Mouse (Mus musculus) lung, adult 2 months (tissue): ENCODE measurements around the gene Rmnd5b. TPM values are rescaled to one million over a fixed set of nuclear protein-coding genes. Genes with fewer than 3 reads are reported as not detected.
"Not testable (repeated sequence)": the region's sequence is repeated elsewhere in the genome, so short reads cannot be mapped to it uniquely, and the experiment has no call there.

Experiments used
- DNase-seq: peaks from one replicate; pipeline ENCODE4 v3.0.0; 2022
- H3K4me1 ChIP-seq: fragments of 200-500 bp; 2 replicates; pipeline ENCODE4 v1.6.1; 2011; ENCODE audit warnings: low read length; ENCODE audit not compliant: control insufficient read depth, insufficient read depth
- H3K4me3 ChIP-seq: fragments of 200-500 bp; replicated peaks from 2 replicates; pipeline ENCODE3; 2011; ENCODE audit warnings: low read depth, mild to moderate bottlenecking, control low read depth, low read length; ENCODE audit errors: extremely low read depth
- CTCF ChIP-seq: fragments of 200-500 bp; IDR thresholded peaks from 2 replicates; pipeline ENCODE4 v1.5.1; 2011; ENCODE audit warnings: mild to moderate bottlenecking, low read length, control low read depth; ENCODE audit not compliant: insufficient read depth
- POLR2A ChIP-seq: fragments of 200-500 bp; IDR thresholded peaks from 2 replicates; pipeline ENCODE4 v1.6.1; 2011; ENCODE audit warnings: low read depth, mild to moderate bottlenecking, control low read depth, low read length, borderline replicate concordance; ENCODE audit errors: extremely low read depth
- WGBS: fragments of 180-500 bp; shearing (Covaris S2); methylation state at CpG from one replicate; pipeline ENCODE4 v1.1.7; 2018; 5-methylcytosine and 5-hydroxymethylcytosine counted together
- polyA plus RNA-seq: library from polyadenylated mRNA; depleted of rRNA; stranded (reverse); fragments of >200 nt; gene quantifications from 2 replicates; pipeline ENCODE4 v1.2.3, GENCODE M21; 2012

Gene Rmnd5b
- polyA plus RNA-seq, 1 experiment: 65.8 TPM

DNA sequence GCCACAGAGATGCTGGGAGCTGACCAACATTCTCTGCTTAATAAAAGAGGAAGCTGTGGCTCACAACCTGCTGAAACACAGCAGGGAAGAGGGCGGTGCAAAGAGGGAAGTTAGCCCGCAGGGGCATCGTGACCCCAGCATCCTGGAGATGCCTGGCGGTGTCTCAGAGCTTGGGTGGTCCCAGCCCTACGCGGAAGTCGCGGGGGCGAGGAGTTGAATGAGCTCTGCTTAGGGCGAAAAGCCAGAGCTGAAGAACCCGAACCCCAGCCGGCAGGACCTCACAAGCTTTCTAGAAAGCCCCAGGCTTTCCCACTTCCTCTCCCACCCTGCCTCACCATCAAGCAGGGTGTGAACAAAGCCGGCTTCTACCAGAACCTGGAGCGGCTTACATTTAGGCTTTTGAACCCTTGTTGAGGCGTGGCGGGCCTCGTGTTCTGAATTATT lies 2.3 kb upstream of the Rmnd5b start:
- peak; percentile 35 for DNase-seq
- Histone ChIP-seq H3K4me3 (peak overlapping the region; percentile 4), H3K4me1 (peaks cover 11% of the 10 kb centered on the region)
- TF ChIP-seq CTCF (no peak), POLR2A (no peak)
- 6% methylated on average over 17 of the region's 17 CpGs for WGBS

DNA sequence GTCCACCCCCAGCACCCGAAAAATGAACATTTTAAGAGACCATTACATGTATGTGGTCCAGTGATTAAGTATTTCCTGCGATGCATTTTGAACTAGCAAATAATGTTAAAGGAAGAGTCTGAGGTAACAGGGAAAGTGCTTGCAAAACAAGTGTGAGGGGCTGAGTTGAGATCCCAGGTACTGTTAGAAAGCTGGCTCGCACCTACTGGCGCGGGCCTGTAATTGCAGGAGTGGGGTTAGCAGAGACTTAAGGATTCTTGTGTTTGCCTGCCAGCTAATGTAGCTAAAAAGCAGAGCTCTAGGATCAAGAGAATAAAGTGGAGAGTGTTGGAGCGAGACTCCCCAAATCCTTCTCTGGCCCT lies 608 bp upstream of the Rmnd5b start:
- peak overlapping the region; percentile 75 for H3K4me3 ChIP-seq
- DNase-seq: peak; percentile 40
- TF ChIP-seq CTCF (peak; percentile 66), POLR2A (0 out of 2 replicates have a peak, but pooled peaks have one; percentile 24)
- H3K4me1 ChIP-seq: peaks cover 17% of the 10 kb centered on the region
- WGBS: 5% methylated on average over 6 of the region's 6 CpGs

DNA sequence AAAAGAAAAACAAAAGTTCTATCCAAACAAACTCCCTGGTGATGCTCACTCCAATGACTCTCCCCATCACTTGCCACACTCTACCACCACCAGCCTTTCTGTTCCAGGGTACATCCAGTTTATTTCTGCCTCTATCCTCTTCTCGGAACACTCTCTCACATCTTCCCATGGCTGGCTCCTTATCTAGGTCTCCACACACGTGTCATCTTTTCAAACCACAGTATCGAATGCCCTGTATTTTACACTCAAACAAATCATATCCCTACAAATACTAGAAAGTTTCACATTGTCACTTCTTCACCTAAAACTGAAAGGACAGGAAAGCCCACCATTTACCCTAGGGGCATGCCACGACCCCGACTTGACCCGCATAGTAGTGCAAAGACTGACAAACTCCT lies 570 bp downstream of the Rmnd5b start:
- under 1% methylated on average over 6 of the region's 6 CpGs for WGBS
- Histone ChIP-seq H3K4me1 (peaks cover 13% of the 10 kb centered on the region), H3K4me3 (peak overlapping the region; percentile 75)
- no peak for DNase-seq
- TF ChIP-seq CTCF (no peak), POLR2A (no peak)

DNA sequence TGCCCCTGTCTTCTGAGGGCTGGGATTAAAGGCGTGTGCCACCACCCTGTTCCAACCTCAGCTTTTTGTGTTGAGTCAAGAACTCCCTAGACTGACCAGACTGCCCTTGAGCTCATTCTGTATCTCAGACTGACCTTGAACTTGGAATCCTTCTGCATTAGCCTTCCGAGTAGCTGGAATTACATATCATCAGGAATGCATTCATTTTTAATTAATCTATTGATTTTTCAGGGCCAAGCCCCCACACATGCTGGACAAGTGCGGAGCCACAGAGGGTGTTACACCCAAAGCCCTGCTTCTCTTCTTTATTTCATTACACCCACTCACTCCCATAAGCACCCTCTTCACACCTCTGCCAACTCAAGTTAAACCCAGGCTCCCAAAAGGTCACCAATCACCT lies 2.0 kb downstream of the Rmnd5b start:
- Histone ChIP-seq H3K4me3 (no peak overlapping the region), H3K4me1 (peaks cover 13% of the 10 kb centered on the region)
- TF ChIP-seq CTCF (no peak), POLR2A (no peak)
- no peak for DNase-seq
- WGBS: 94% methylated on average over 3 of the region's 3 CpGs

DNA sequence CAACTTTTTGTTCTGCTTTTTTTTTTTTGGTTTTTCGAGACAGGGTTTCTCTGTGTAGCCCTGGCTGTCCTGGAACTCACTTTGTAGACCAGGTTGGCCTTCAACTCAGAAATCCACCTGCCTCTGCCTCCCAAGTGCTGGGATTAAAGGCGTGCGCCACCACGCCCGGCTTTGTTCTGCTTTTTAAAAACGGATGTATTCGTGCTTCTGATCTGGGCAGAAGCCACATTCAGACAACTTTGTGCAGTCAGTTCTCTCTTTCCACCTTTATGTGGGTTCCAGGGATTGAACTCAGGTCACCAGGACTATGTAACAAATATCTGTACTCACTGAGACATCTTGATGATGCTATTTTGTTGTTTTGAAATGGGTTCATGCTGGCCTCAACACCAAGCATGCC lies 2.5 kb downstream of the Rmnd5b start:
- H3K4me3 ChIP-seq, DNase-seq: not testable (repeated sequence)
- WGBS: 80% methylated on average over 7 of the region's 7 CpGs
- H3K4me1 ChIP-seq: peaks cover 13% of the 10 kb centered on the region

DNA sequence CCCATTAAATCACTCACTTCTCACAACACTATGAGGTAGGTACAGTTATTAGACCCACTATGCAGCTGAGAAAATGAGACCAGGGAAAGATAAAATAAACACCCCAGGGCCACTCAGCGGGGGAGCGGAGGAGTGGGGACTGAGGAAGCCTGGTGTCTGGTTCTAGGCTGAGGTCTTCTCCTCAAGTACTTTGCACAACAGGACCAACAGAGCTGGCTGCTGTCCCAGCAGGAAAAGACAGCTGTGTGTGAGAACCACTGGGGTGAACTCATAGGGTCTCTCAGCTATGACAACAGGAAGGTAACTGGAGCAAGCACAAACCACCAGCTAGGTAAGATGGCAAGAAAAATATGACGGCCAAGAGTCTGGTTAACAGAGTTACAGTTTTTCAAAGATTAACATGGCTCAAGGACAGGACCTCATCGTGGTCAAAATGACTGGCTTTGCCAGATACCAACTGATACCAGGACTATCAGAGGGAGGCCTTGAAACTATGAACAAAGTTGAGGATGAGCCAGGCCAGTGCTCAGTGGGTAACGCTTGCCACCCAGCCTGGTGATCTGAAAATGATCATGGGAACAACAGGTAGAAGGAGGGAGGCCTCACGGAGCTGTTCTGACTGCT lies 3.5 kb downstream of the Rmnd5b start:
- no peak overlapping the region for H3K4me3 ChIP-seq
- WGBS: 63% methylated on average over 6 of the region's 6 CpGs
- TF ChIP-seq POLR2A (no peak), CTCF (no peak)
- H3K4me1 ChIP-seq: peaks cover 13% of the 10 kb centered on the region
- no peak for DNase-seq

DNA sequence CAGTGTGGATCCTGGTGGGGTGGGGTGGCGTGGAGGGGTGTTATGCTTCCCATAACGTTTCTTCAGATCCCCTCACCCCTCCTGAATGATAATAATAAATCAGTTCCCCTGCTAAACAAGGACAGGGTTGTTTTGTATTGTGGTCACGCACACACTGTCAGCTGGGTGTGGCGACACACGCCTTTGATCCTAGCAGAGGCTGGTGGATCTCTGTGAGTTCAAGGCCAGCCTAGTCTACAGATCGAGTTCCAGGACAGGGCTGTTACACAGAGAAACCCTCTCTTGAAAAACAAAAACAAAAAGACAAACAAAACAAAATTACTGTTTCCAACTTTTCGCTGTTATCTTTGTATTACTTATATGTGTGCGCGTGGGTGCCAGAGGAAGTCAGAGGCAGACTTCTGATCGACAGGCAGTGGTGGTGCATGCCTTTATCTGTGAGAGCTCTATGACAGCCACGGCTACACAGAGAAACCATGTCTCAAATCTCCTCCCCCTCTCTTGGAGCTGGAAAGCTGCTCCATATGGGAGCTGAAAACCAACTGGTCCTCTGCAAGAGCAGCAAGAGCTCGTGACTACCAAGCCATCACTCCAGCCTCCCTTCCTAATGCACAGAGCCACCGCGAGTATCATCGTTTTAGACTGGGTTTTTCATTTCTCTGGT lies 5.9 kb downstream of the Rmnd5b start:
- DNase-seq: no peak
- Histone ChIP-seq H3K4me3 (no peak overlapping the region), H3K4me1 (peaks cover 10% of the 10 kb centered on the region)
- 73% methylated on average over 15 of the region's 15 CpGs for WGBS
- TF ChIP-seq POLR2A: no peak
- TF ChIP-seq CTCF: no peak

DNA sequence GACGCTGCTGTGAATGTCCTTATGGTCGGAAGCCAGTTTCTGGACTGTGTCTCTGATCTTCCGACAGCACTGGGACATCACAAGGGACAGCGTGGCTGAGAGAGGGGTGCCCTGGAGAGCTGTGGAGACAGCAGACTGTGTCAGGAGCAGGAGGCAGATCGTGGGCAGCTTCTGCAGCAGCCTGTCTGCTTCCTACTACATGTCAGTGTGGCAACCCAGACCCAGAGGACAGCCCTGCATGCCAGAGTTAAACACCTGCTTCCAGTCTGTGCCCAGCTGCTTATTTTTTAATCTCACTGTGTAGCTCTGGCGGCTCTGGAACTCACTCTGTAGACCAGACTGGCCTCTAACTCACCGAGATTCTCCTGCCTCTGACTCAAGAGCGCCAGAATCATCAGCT lies 7.8 kb downstream of the Rmnd5b start:
- DNase-seq: no peak
- TF ChIP-seq CTCF (no peak), POLR2A (no peak)
- Histone ChIP-seq H3K4me3 (no peak overlapping the region), H3K4me1 (peaks cover 10% of the 10 kb centered on the region)
- 91% methylated on average over 8 of the region's 8 CpGs for WGBS

DNA sequence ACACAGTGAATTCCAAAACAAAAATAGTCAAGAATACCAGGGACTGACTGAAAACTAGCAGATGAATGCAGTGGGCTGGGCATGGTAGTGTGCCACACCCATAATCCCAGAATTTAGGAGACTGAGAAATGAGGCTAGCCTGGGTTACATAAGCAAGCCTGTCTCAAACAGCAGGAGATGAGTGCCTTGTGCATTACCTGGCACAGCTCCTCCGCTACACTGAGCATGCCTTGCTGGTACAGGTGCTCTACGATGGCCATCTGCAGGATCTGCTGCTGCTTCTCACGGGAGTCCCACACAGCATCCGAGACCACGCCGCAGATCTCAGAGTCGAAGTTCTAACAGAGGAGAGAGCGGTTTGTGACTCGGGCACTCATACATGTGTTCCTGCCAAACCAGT lies 8.3 kb downstream of the Rmnd5b start:
- peaks cover 7% of the 10 kb centered on the region for H3K4me1 ChIP-seq
- TF ChIP-seq POLR2A (no peak), CTCF (no peak)
- WGBS: 93% methylated on average over 9 of the region's 9 CpGs
- no peak for DNase-seq
- H3K4me3 ChIP-seq: no peak overlapping the region

DNA sequence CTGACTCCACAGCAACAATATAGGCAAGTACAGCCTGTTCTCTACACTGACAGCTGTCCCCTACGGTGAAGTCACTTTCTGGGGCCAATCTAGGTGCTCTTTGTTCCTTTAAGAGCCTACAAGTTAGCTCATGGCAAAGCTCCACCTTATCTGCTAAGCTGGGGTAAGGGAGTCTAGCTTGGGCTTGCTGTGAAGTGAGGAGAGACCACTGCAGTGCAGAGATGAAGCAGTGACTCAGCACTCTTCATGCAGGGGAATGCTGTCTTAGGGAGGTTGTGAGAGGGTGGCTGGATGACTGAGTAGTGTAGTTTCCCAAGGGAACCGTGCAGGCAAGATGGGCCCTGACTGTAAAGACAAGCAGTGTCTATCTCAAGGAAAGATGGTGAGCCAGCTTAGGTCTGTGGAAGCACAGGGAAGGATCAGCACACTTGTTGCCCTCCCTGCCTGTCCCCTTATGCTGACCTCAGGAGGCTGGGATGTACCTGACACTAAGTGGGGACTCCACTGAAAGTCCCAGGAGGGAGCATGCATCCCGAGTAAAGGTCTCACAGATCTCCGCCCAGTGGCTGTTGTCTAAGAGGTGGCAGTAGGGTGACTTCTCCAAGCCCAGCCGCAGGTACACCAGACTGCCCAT lies 10.4 kb downstream of the Rmnd5b start:
- DNase-seq: no peak
- no peak for TF ChIP-seq CTCF
- TF ChIP-seq POLR2A: no peak
- H3K4me3 ChIP-seq: no peak overlapping the region
- peaks cover 1% of the 10 kb centered on the region; the same call in 1 of the 2 replicates for H3K4me1 ChIP-seq
- 70% methylated on average over 5 of the region's 5 CpGs for WGBS
